Mouse (Mus musculus): ENCODE data around the gene Hectd1. TPM values are rescaled to one million over a fixed set of nuclear protein-coding genes. Genes with fewer than 3 reads are reported as not detected.

Gene Hectd1
- polyA plus RNA-seq, 1 experiment from 2014 or later, result 35.9 TPM

DNA sequence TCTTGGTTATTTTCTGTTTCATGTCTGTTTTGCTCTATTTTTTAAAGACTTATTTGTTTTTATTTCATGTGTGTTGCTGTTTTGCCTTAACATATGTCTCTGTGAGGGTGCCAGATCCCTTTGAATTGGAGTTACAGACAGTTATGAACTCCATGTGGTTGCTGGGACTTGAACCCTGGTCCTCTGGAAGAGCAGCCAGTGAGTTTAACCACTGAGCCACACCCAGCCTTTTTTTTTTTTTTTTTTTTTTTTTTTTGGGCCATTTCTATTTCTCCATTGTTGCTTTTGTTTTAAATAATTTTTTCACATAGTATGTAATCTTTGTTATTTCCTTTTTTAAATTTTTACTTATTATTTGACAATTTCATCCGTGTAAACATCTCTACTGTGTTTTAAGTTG is 10.5 kb upstream of the Hectd1 start:
- no peak overlapping the region for H3K4me2 ChIP-seq

DNA sequence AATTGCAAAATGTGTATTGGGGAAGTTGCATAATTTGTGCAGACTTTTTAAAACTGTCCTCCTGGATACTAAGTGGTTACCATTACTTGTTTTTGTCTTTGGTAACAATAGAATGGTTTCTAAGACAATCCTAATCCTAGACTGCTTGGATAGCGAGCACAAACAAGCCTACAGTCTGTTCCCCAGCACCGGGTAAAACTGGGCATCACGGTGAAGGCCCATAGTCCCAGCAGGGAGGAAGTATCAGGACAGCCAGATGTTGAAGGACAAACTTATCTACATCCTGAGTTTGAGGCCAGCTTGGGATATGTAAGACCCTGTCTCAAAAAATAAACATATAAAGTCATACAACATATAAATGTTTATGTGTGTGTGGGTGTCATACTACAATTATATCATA is 5.9 kb upstream of the Hectd1 start:
- H3K4me3 ChIP-seq, result no peak overlapping the region
- H3K27ac ChIP-seq (replicated peaks), result no peak overlapping the region
- 68% methylated on average over 3 of the region's 3 CpGs for WGBS
- no peaks in the 10 kb centered on the region for H3K27me3 ChIP-seq
- ATAC-seq (ENCODE audit: low read depth), result no peak
- H3K9me3 ChIP-seq, result no peaks in the 10 kb centered on the region
- H3K4me1 ChIP-seq (replicated peaks), result peaks cover 7% of the 10 kb centered on the region
- no peak overlapping the region for H3K9ac ChIP-seq
- no peak overlapping the region for H3K4me2 ChIP-seq
- no peaks in the 10 kb centered on the region for H3K36me3 ChIP-seq

More for the DNA sequence above, 10.5 kb upstream of the Hectd1 start:
- no peaks in the 10 kb centered on the region for H3K27me3 ChIP-seq
- no peaks in the 10 kb centered on the region for H3K36me3 ChIP-seq
- no peak overlapping the region for H3K9ac ChIP-seq
- H3K4me1 ChIP-seq (replicated peaks), result peaks cover 9% of the 10 kb centered on the region
- no peaks in the 10 kb centered on the region for H3K9me3 ChIP-seq
- no peak overlapping the region for H3K4me3 ChIP-seq
- H3K27ac ChIP-seq (replicated peaks), result no peak overlapping the region
- ATAC-seq (ENCODE audit: low read depth), result no peak
- WGBS, result 90% methylated on average over 1 of the region's 1 CpGs

DNA sequence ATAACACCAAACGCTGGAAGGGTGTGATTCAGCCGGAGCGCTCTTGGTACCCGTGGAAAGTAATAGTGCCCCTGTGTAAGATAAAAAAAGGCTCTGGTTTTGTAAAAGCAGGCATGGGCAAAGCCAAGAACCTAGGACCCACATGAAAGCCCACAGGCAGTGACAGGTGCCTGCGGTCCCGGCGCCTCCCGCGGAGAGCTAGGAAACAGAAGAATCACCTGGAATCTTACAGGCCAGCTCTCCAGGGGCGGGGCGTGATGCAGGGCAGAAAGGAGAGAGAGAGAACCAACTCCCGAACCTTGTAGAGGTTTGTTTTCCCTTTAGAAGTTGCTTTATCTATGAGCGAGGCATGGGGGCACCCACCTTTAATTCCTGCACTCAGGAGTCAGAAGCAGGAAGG is 2.6 kb upstream of the Hectd1 start:
- Histone ChIP-seq H3K36me3 (no peaks in the 10 kb centered on the region), H3K4me2 (no peak overlapping the region), H3K4me3 (no peak overlapping the region), H3K27me3 (no peaks in the 10 kb centered on the region), H3K4me1 (replicated peaks) (peaks cover 24% of the 10 kb centered on the region), H3K27ac (replicated peaks) (no peak overlapping the region), H3K9me3 (no peaks in the 10 kb centered on the region), H3K9ac (no peak overlapping the region)
- ATAC-seq (ENCODE audit: low read depth), result no peak
- WGBS, result 83% methylated on average over 13 of the region's 13 CpGs

DNA sequence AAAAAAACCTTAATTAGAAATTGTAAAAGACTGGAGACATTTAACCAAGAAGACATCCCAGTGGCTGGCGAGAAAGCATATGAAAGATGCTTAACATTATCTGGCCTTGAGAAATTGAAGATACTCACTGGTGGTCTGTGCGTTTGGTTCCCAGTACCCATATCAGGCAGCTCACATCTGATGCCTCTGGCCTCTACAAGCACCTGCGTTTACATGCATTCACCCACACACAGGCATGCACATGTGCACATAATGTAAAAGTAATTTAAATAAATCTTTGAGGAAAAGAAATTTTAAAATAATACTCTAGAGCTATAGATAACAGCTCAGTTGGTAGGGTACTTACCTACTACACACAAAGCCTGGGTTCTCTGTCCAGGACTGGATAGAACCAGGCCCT is 2.0 kb upstream of the Hectd1 start:
- H3K4me2 ChIP-seq, result no peak overlapping the region
- no peak overlapping the region for H3K4me3 ChIP-seq
- no peak overlapping the region for H3K27ac ChIP-seq (replicated peaks)
- ATAC-seq (ENCODE audit: low read depth), result no peak
- no peaks in the 10 kb centered on the region for H3K36me3 ChIP-seq
- H3K9ac ChIP-seq, result no peak overlapping the region
- peaks cover 28% of the 10 kb centered on the region for H3K4me1 ChIP-seq (replicated peaks)
- H3K27me3 ChIP-seq, result no peaks in the 10 kb centered on the region
- H3K9me3 ChIP-seq, result no peaks in the 10 kb centered on the region
- 94% methylated on average over 3 of the region's 3 CpGs for WGBS

DNA sequence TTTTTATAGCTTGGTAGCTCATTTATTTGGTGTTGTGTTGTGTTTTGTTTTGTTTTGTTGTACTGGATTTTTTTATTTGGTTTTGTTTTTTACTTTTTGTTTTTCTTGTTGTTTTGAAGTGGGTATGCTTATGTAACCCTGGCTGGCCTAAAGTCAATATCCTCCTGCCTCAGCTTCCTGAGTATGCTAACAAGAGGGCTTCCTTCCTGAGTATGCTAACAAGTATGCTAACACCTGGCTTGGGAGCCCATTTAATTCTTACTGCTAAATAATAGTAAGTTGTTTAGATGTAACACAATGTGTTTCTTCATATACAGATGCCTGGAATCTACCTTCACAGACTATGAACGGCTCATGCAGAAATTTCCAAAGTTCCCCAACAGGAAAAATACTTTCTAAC is 1.3 kb upstream of the Hectd1 start:
- no peaks in the 10 kb centered on the region for H3K36me3 ChIP-seq
- no peak overlapping the region for H3K4me3 ChIP-seq
- WGBS, result 98% methylated on average over 1 of the region's 1 CpGs

DNA sequence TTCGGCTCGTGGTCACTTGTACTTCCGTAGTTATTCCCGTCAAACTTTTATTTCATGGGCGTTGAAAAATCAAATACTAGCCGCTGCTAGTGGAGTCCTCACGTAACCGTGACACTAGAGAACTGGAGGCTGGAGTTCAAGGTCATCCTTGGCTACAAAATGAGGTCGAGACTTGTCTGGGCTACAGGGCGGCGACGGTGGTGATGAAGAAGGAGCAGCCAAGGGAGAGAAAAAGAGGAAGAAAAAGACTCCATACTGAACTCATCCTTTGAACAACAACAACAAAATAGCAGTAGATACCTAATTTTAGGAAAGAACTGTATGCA is 704 bp upstream of the Hectd1 start:
- 2% methylated on average over 12 of the region's 12 CpGs for WGBS
- peak overlapping the region; percentile 99 for H3K9ac ChIP-seq
- peak overlapping the region; percentile 71 for H3K4me2 ChIP-seq
- peak overlapping the region; percentile 96 for H3K4me3 ChIP-seq
- peaks cover 5% of the 10 kb centered on the region for H3K36me3 ChIP-seq
- no peaks in the 10 kb centered on the region for H3K27me3 ChIP-seq
- peak; percentile 9; the same call in 1 of the 2 replicates for ATAC-seq (ENCODE audit: low read depth)
- H3K9me3 ChIP-seq, result no peaks in the 10 kb centered on the region
- H3K27ac ChIP-seq (replicated peaks), result peak overlapping the region; percentile 98
- peaks cover 28% of the 10 kb centered on the region for H3K4me1 ChIP-seq (replicated peaks)

More for the DNA sequence above, 1.3 kb upstream of the Hectd1 start:
- 0 out of 2 replicates have a peak overlapping the region, but pooled peaks have one; percentile 99 for H3K9ac ChIP-seq
- peak overlapping the region; percentile 71; the same call in 1 of the 2 replicates for H3K4me2 ChIP-seq
- no peaks in the 10 kb centered on the region for H3K27me3 ChIP-seq
- H3K9me3 ChIP-seq, result no peaks in the 10 kb centered on the region
- H3K4me1 ChIP-seq (replicated peaks), result peaks cover 28% of the 10 kb centered on the region
- no peak overlapping the region for H3K27ac ChIP-seq (replicated peaks)
- no peak for ATAC-seq (ENCODE audit: low read depth)

DNA sequence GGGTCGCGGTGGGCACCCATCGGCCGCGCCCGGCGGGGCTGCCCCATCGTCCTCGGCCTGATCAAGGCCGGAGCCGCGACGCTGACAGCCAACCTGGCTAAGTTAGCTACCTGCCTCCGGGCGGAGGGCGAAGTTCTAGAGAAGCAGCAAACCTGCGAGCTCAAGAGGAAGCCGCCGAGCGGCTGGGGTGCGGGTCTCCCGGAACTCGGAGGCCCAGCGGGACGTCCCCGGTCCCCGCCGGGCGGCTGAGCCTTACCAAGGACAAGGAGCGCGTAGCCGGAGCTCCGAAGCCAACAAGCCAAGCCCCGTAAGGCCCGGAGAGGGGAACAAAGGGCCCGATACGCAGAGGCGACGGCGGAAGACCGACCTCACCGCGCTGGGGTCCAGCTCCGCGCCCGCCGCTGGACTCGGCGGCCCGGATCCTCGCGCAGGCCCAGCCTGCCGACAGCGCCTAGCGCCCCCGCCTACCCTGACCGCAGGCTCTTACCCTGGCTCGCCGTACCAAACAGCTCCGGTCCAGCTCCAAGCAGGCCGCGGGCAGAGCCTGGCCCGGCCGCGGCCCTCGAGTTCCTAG is 533 bp downstream of the Hectd1 start:
- H3K4me1 ChIP-seq (replicated peaks), result peaks cover 28% of the 10 kb centered on the region

DNA sequence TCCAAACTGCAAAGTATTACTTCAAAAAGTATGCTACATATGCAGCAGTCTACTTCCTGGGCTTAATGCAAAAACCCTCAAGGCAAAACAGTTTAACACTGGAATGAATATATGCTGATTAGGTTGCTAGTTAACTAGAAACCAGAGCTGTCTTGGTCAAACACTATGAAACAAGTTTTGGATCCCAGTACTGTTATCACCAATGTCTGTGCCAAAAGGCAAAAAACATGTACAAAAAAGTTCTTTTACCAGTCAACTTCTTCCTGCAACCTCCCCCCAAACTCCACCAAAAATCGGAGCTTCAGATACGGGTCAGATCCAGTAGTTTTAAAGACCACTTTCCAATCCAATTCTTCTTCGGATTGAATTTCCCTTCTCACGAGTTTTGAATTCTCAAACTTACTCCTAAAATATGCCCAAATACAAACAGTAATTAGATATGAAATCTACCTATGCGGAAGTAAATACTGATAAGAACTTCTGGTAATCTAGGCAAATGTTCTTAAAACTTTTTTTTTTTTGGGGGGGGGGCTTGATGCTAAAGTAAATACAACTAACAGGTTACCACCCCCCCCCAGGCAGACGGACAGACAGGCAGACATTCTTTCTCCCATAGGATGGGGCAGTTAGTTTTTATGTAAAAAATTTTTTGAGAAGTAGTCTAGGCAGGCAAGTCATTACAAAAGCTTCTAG is 1.2 kb downstream of the Hectd1 start:
- Histone ChIP-seq H3K9ac (peak overlapping the region; percentile 99), H3K4me2 (peak overlapping the region; percentile 71), H3K36me3 (peaks cover 14% of the 10 kb centered on the region), H3K27ac (replicated peaks) (peak overlapping the region; percentile 98), H3K4me1 (replicated peaks) (peaks cover 32% of the 10 kb centered on the region), H3K4me3 (peak overlapping the region; percentile 96), H3K27me3 (no peaks in the 10 kb centered on the region), H3K9me3 (no peaks in the 10 kb centered on the region)
- WGBS, result 27% methylated on average over 6 of the region's 6 CpGs
- no peak for ATAC-seq (ENCODE audit: low read depth)

More for the DNA sequence above, 533 bp downstream of the Hectd1 start:
- under 1% methylated on average over 59 of the region's 66 CpGs for WGBS
- Histone ChIP-seq H3K27ac (replicated peaks) (peak overlapping the region; percentile 98), H3K4me3 (peak overlapping the region; percentile 96), H3K9me3 (no peaks in the 10 kb centered on the region), H3K36me3 (peaks cover 14% of the 10 kb centered on the region), H3K9ac (peak overlapping the region; percentile 99), H3K27me3 (no peaks in the 10 kb centered on the region), H3K4me2 (peak overlapping the region; percentile 71)
- peak; percentile 2; the same call in 1 of the 2 replicates for ATAC-seq (ENCODE audit: low read depth)

DNA sequence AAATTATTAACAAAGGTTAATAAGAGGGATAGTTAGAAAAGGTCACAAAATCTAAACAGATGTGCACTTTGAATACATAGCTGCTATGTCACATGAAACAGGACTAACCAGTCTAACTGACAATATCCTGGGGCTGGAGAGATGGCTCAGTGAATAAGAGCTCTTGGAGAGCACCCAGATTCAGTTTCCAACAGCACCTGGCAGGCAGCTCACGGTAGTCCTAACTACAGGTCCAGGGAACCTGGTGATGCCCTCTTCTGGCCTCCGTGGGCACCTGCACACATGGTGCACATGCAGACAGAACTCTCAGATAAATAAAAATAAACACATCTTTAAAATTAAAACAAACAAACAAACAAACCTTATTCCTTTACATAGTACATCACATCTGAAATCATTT is 4.0 kb downstream of the Hectd1 start:
- Histone ChIP-seq H3K9me3 (no peaks in the 10 kb centered on the region), H3K27me3 (no peaks in the 10 kb centered on the region), H3K4me1 (replicated peaks) (peaks cover 33% of the 10 kb centered on the region), H3K9ac (no peak overlapping the region), H3K36me3 (peaks cover 14% of the 10 kb centered on the region), H3K4me2 (no peak overlapping the region), H3K4me3 (no peak overlapping the region), H3K27ac (replicated peaks) (no peak overlapping the region)
- 85% methylated on average over 2 of the region's 2 CpGs for WGBS
- no peak for ATAC-seq (ENCODE audit: low read depth)

DNA sequence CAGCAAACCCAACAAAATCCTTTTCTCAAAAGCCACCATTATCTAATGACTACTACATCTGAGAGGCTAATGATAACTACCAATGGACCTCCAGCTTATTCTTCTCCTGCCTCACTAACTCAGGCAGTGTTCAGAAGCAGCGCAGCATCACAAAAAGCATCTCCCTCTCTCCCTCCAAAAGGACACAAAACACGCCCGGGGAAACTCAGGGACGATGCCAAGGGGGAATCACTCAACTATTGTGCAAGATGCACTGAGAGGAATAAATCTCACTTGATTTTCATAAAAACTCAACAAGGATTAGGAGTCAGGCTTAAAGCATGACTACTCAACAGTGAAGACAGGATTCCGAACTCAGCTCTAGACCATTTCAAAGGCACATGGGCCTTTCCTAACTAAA is 6.0 kb downstream of the Hectd1 start:
- Histone ChIP-seq H3K9ac (no peak overlapping the region), H3K36me3 (peaks cover 14% of the 10 kb centered on the region), H3K27me3 (no peaks in the 10 kb centered on the region), H3K9me3 (no peaks in the 10 kb centered on the region), H3K27ac (replicated peaks) (no peak overlapping the region), H3K4me3 (no peak overlapping the region), H3K4me1 (replicated peaks) (peaks cover 33% of the 10 kb centered on the region), H3K4me2 (no peak overlapping the region)
- ATAC-seq (ENCODE audit: low read depth), result no peak
- WGBS, result 73% methylated on average over 5 of the region's 5 CpGs

DNA sequence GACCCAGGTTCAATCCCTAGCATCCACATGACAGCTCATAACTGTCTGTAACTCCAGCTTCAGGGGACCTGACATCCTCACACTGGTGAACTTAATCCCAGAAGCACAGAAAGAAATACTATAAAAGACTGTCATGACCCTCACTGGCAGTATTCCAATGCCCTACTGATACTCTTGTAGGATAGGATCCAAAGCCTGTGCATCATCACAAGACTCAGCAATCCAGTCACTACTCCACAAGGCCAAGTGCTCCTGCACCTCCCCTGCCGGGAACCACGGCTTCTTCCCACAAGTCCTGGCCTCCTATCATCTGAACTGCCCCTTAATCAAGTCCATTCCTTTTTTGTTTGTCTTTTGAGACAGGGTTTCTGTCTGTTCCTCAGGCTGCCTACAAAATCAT is 6.5 kb downstream of the Hectd1 start:
- H3K36me3 ChIP-seq, result peaks cover 14% of the 10 kb centered on the region

DNA sequence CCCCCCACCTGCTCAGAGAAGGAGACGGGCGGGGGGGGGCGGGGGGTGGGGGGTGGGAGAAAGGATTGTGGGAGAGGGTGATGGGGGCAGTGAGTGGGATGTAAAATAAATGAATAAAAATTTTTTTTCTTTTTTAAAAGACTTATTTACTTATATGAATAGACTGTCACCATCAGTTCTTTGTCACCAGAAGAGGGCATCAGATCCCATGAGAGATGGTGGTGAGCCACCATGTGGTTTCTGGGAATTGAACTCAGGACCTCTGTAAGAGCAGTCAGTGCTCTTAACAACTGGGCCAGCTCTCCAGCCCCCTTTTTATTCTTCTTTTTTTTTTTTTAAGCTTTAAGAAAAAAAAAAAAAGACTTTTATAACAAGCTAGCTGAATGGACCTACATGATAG is 7.1 kb downstream of the Hectd1 start:
- ATAC-seq (ENCODE audit: low read depth), result no peak
- Histone ChIP-seq H3K4me2 (no peak overlapping the region), H3K36me3 (peaks cover 14% of the 10 kb centered on the region), H3K27ac (replicated peaks) (no peak overlapping the region), H3K9ac (no peak overlapping the region), H3K4me3 (no peak overlapping the region), H3K9me3 (no peaks in the 10 kb centered on the region), H3K27me3 (no peaks in the 10 kb centered on the region), H3K4me1 (replicated peaks) (peaks cover 27% of the 10 kb centered on the region)
- WGBS, result 81% methylated on average over 3 of the region's 3 CpGs

More for the DNA sequence above, 6.5 kb downstream of the Hectd1 start:
- Histone ChIP-seq H3K4me2 (no peak overlapping the region), H3K27ac (replicated peaks) (no peak overlapping the region), H3K4me1 (replicated peaks) (peaks cover 33% of the 10 kb centered on the region), H3K27me3 (no peaks in the 10 kb centered on the region), H3K9ac (no peak overlapping the region), H3K4me3 (no peak overlapping the region), H3K9me3 (no peaks in the 10 kb centered on the region)
- ATAC-seq (ENCODE audit: low read depth), result no peak
- 75% methylated on average over 2 of the region's 2 CpGs for WGBS

DNA sequence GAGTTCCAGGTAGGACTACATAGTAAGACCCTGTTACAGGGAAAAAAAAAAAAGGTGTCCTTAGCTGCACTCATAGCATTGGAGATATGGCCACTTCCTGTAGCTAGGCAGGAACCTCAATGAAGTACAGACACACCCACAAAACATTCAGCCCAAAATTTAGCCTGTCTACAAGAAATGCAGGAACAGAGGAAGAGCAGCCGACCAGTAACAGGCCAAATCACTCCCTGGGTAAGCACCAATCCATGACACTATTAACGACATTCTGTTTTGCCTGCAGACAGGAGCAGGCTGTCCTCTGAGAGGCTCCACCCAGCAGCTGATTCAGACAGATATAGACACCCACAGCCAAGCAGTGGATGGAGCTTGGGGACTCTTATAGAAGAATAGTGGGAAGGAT is 8.1 kb downstream of the Hectd1 start:
- H3K36me3 ChIP-seq, result peaks cover 14% of the 10 kb centered on the region
- no peaks in the 10 kb centered on the region for H3K27me3 ChIP-seq
- no peak overlapping the region for H3K4me2 ChIP-seq
- no peaks in the 10 kb centered on the region for H3K9me3 ChIP-seq
- 42% methylated on average over 2 of the region's 2 CpGs for WGBS
- no peak overlapping the region for H3K27ac ChIP-seq (replicated peaks)
- no peak overlapping the region for H3K9ac ChIP-seq
- no peak overlapping the region for H3K4me3 ChIP-seq
- no peak for ATAC-seq (ENCODE audit: low read depth)
- H3K4me1 ChIP-seq (replicated peaks), result peaks cover 20% of the 10 kb centered on the region; the same call in 1 of the 2 replicates

Data from neural tube, embryonic 13.5 days (tissue).